Mouse (Mus musculus) heart, postnatal 0 days (tissue): ENCODE data around the gene Sema3e.

ENCODE experiments used
- CTCF ChIP-seq: IDR thresholded peaks from 2 replicates; pipeline ENCODE4 v1.5.1; 2016; ENCODE audit warnings: antibody characterized with exemption, control low read depth, low read depth
- EP300 ChIP-seq: IDR thresholded peaks from 2 replicates; pipeline ENCODE4 v1.6.1; 2016; ENCODE audit warnings: antibody characterized with exemption, low read depth

- no peak for TF ChIP-seq CTCF
- no peak for TF ChIP-seq EP300
Measured at GRCm38 (mm10) chr5:14126591-14126990, 101.5 kb downstream of the Sema3e start.
